Mouse (Mus musculus): ENCODE results near the gene Adam19. TPM values are rescaled to one million over a fixed set of nuclear protein-coding genes. Genes with fewer than 3 reads are reported as not detected.
A peak's percentile ranks its signal among the peaks of the same experiment; 100 is the strongest.
"Not testable (repeated sequence)": the region's sequence is repeated elsewhere in the genome, so short reads cannot be mapped to it uniquely, and the experiment has no call there.

Adam19 gene
- polyA plus RNA-seq, 1 experiment from 2014 or later: 44.2 TPM

GRCm38 (mm10) chr11:46036374-46036773, 19.4 kb upstream of the Adam19 start:
- 0 out of 2 replicates have a peak, but pooled peaks cover 6% of the 10 kb centered on the region for H3K9me3 ChIP-seq (replicated peaks)
- no peaks in the 10 kb centered on the region for H3K27me3 ChIP-seq (replicated peaks)
- no peak overlapping the region for H3K27ac ChIP-seq (ENCODE audit: poor library complexity, severe bottlenecking)
- no peak overlapping the region for H3K4me3 ChIP-seq
- no peak overlapping the region for H3K9ac ChIP-seq
- H3K36me3 ChIP-seq: no peaks in the 10 kb centered on the region
- ATAC-seq (ENCODE audit: insufficient number of reproducible peaks, low FRiP score): no peak
- peaks cover 2% of the 10 kb centered on the region; the same call in 1 of the 2 replicates for H3K4me1 ChIP-seq (replicated peaks)
- no peak overlapping the region for H3K4me2 ChIP-seq
- 89% methylated on average over 10 of the region's 10 CpGs for WGBS

GRCm38 (mm10) chr11:46038901-46039300, 16.9 kb upstream of the Adam19 start:
- Histone ChIP-seq H3K4me1 (replicated peaks) (peaks cover 7% of the 10 kb centered on the region; the same call in 1 of the 2 replicates), H3K4me3 (no peak overlapping the region), H3K4me2 (no peak overlapping the region), H3K27ac (ENCODE audit: poor library complexity, severe bottlenecking) (no peak overlapping the region), H3K9me3 (replicated peaks) (0 out of 2 replicates have a peak, but pooled peaks cover 6% of the 10 kb centered on the region), H3K36me3 (no peaks in the 10 kb centered on the region), H3K9ac (no peak overlapping the region), H3K27me3 (replicated peaks) (no peaks in the 10 kb centered on the region)
- no peak for ATAC-seq (ENCODE audit: insufficient number of reproducible peaks, low FRiP score)
- WGBS: 74% methylated on average over 15 of the region's 15 CpGs

DNA sequence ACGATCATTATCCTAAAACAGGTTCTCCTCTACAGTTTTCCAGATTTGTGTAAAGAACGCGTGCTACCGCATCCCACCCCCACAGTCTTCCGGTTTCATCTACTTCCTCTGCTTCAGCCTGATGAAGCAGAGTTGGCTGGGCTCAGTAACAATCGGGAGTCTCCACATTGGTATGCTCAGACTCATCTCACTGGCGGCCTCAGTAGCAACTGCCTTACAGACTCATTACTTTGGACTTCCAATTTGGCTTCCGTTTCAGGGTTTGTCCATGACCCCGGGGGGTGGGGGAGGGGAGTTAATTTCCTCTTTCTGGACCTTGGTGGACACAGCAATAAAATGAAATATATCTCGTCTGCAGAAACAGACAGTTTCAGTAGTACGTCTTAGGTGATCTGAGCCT, 16.5 kb upstream of the Adam19 start:
- no peak overlapping the region for H3K4me2 ChIP-seq
- ATAC-seq (ENCODE audit: insufficient number of reproducible peaks, low FRiP score): no peak
- H3K27me3 ChIP-seq (replicated peaks): no peaks in the 10 kb centered on the region
- H3K9ac ChIP-seq: no peak overlapping the region
- no peak overlapping the region for H3K4me3 ChIP-seq
- no peaks in the 10 kb centered on the region for H3K36me3 ChIP-seq
- WGBS: 56% methylated on average over 11 of the region's 11 CpGs
- H3K9me3 ChIP-seq (replicated peaks): 0 out of 2 replicates have a peak, but pooled peaks cover 6% of the 10 kb centered on the region
- no peak overlapping the region for H3K27ac ChIP-seq (ENCODE audit: poor library complexity, severe bottlenecking)
- H3K4me1 ChIP-seq (replicated peaks): peaks cover 7% of the 10 kb centered on the region; the same call in 1 of the 2 replicates

DNA sequence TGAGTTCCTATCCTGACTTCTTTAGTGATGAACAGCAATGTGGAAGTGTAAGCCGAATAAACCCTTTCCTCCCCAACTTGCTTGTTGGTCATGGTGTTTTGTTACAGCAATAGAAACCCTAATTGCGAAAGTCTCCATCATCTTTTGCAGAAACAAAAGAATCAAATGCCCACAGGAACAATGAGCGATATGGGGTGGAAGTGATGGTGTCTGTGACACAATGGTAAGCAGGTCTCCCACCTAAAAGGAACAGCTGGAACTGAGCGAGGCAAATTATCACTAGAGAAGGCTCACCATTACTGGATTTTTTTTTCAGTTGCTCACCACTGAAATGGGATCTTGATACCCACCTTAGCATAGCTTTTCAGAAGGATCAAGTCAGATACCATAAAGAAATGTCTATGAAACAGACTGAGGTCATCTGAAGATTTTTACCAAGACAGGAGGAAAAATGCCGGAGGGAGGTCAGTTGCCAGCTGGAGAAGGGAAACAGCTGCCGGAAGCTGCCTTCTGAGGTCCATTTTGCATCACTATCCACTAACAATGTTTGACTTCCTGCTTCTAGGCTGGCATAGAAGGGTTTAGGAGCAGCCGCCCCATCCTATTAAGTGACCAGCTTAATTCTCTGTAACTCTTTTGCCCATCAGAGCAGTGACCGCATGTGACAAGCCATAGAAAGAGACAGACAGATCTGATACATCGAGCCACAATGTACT, 14.8 kb upstream of the Adam19 start:
- Histone ChIP-seq H3K9me3 (replicated peaks) (0 out of 2 replicates have a peak, but pooled peaks cover 6% of the 10 kb centered on the region), H3K4me1 (replicated peaks) (peaks cover 7% of the 10 kb centered on the region; the same call in 1 of the 2 replicates), H3K4me3 (no peak overlapping the region), H3K27ac (ENCODE audit: poor library complexity, severe bottlenecking) (no peak overlapping the region), H3K4me2 (no peak overlapping the region), H3K9ac (no peak overlapping the region), H3K27me3 (replicated peaks) (no peaks in the 10 kb centered on the region), H3K36me3 (no peaks in the 10 kb centered on the region)
- no peak for ATAC-seq (ENCODE audit: insufficient number of reproducible peaks, low FRiP score)
- WGBS: 72% methylated on average over 9 of the region's 9 CpGs

- Histone ChIP-seq H3K27ac (ENCODE audit: poor library complexity, severe bottlenecking) (no peak overlapping the region), H3K9ac (no peak overlapping the region), H3K4me3 (no peak overlapping the region), H3K27me3 (replicated peaks) (no peaks in the 10 kb centered on the region), H3K9me3 (replicated peaks) (0 out of 2 replicates have a peak, but pooled peaks cover 6% of the 10 kb centered on the region), H3K4me2 (no peak overlapping the region), H3K4me1 (replicated peaks) (peaks cover 7% of the 10 kb centered on the region; the same call in 1 of the 2 replicates), H3K36me3 (no peaks in the 10 kb centered on the region)
- no peak for ATAC-seq (ENCODE audit: insufficient number of reproducible peaks, low FRiP score)
- 61% methylated on average over 12 of the region's 12 CpGs for WGBS
Measured at GRCm38 (mm10) chr11:46041607-46042267, 14.1 kb upstream of the Adam19 start.

DNA sequence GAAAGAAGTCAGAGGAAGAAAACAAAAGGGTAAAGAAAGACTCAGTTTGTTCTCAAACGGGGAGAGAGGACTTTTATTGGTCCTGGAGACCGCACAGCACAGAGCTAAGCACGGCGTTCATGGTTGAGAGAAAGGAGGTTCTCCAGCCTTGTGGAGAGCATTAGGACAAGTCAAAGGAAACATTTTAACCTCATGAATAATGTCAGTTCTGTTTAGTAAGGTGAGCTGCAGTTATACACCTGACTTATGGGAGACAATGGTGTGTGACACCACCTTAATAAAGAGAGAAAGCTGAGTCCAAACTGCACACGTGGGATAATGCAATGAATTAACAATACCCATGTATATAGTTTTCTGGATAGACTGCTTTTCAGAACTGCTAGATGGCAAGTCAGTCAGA, 11.0 kb upstream of the Adam19 start:
- Histone ChIP-seq H3K4me2 (no peak overlapping the region), H3K9ac (no peak overlapping the region), H3K27me3 (replicated peaks) (no peaks in the 10 kb centered on the region), H3K36me3 (no peaks in the 10 kb centered on the region), H3K4me1 (replicated peaks) (peaks cover 7% of the 10 kb centered on the region; the same call in 1 of the 2 replicates), H3K27ac (ENCODE audit: poor library complexity, severe bottlenecking) (no peak overlapping the region), H3K4me3 (no peak overlapping the region), H3K9me3 (replicated peaks) (no peaks in the 10 kb centered on the region)
- 87% methylated on average over 5 of the region's 5 CpGs for WGBS
- no peak for ATAC-seq (ENCODE audit: insufficient number of reproducible peaks, low FRiP score)

- no peaks in the 10 kb centered on the region for H3K4me1 ChIP-seq (replicated peaks)
- no peaks in the 10 kb centered on the region for H3K27me3 ChIP-seq (replicated peaks)
- no peak overlapping the region for H3K4me2 ChIP-seq
- 80% methylated on average over 3 of the region's 3 CpGs for WGBS
- H3K27ac ChIP-seq (ENCODE audit: poor library complexity, severe bottlenecking): no peak overlapping the region
- H3K9ac ChIP-seq: no peak overlapping the region
- no peaks in the 10 kb centered on the region for H3K36me3 ChIP-seq
- no peak overlapping the region for H3K4me3 ChIP-seq
- ATAC-seq (ENCODE audit: insufficient number of reproducible peaks, low FRiP score): no peak
- H3K9me3 ChIP-seq (replicated peaks): no peaks in the 10 kb centered on the region
Measured at GRCm38 (mm10) chr11:46047264-46047663, 8.5 kb upstream of the Adam19 start.

DNA sequence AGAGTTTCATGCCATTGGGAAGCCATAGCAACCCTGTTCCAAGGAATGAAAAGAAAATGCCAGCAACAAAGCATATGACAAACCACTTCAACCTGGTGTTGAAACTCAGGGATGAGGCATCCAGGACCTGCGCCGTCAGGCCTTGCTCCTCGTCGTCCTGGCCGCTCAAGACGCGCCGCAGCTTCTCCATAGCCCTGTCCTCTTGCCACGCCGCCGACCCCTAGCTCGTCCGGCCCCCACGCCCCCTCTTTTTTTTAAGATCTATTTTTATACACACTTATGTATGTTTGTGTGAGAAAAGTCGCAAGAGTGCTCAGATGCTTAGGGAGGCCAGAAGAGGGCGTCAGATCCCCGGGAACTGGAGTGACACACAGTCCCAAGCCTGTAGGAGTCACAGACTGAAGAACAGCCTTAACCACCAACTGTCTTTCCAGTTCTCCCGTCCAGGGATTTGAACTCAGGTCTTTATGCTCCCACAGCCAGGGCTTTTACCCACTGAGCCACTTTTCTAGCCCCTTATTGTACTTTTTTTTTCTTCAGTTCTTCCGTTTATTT, 3.6 kb upstream of the Adam19 start, which contains the start of gene Gm12166:
Gene Gm12166, minus strand, starts transcription at position 217 of the 555 bp plus-strand sequence.
- not testable (repeated sequence) for ATAC-seq (ENCODE audit: insufficient number of reproducible peaks, low FRiP score); H3K27ac ChIP-seq (ENCODE audit: poor library complexity, severe bottlenecking); H3K9me3 ChIP-seq (replicated peaks); H3K36me3 ChIP-seq; H3K9ac ChIP-seq; H3K27me3 ChIP-seq (replicated peaks)
- H3K4me2 ChIP-seq: peak within 1 kb of the TSS; percentile 60
- peak within 1 kb of the TSS; percentile 34; the same call in 1 of the 2 replicates for H3K4me3 ChIP-seq
- peaks cover 19% of the 10 kb centered on the region for H3K4me1 ChIP-seq (replicated peaks)
- 33% methylated on average over 19 of the region's 19 CpGs for WGBS

DNA sequence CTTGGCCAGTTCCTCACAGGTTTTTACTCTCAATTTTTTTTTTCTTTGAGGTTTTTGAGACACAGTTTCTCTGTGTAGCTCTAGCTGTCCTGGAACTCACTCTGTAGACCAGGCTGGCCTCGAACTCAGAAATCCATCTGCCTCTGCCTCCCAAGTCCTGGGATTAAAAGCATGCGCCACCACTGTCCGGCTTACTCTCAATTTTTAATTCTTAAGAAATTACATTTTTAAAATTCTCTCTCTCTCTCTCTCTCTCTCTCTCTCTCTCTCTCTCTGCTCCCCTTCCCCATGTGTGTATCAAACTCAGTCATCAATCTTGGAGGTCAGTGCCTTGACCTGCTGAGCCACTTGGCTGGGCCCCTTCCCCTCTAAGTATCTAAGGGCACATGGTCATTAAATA, 2.3 kb upstream of the Adam19 start:
- ATAC-seq (ENCODE audit: insufficient number of reproducible peaks, low FRiP score); H3K9me3 ChIP-seq (replicated peaks); H3K27ac ChIP-seq (ENCODE audit: poor library complexity, severe bottlenecking); H3K4me3 ChIP-seq; H3K4me2 ChIP-seq; H3K36me3 ChIP-seq; H3K9ac ChIP-seq; H3K27me3 ChIP-seq (replicated peaks): not testable (repeated sequence)
- WGBS: 95% methylated on average over 3 of the region's 3 CpGs
- peaks cover 23% of the 10 kb centered on the region for H3K4me1 ChIP-seq (replicated peaks)

- peak; percentile 12; the same call in 1 of the 2 replicates for ATAC-seq (ENCODE audit: insufficient number of reproducible peaks, low FRiP score)
- no peaks in the 10 kb centered on the region for H3K27me3 ChIP-seq (replicated peaks)
- no peak overlapping the region for H3K4me3 ChIP-seq
- peaks cover 23% of the 10 kb centered on the region for H3K4me1 ChIP-seq (replicated peaks)
- H3K4me2 ChIP-seq: no peak overlapping the region
- WGBS: 27% methylated on average over 5 of the region's 5 CpGs
- no peak overlapping the region for H3K27ac ChIP-seq (ENCODE audit: poor library complexity, severe bottlenecking)
- no peak overlapping the region for H3K9ac ChIP-seq
- H3K9me3 ChIP-seq (replicated peaks): no peaks in the 10 kb centered on the region
- no peaks in the 10 kb centered on the region for H3K36me3 ChIP-seq
Measured at GRCm38 (mm10) chr11:46054311-46054710, 1.5 kb upstream of the Adam19 start.
